Mouse (Mus musculus) liver, adult 2 months (tissue): ENCODE measurements around the gene Slc27a5. TPM values are rescaled to one million over a fixed set of nuclear protein-coding genes. Genes with fewer than 3 reads are reported as not detected.

ENCODE experiments used
- DNase-seq: peaks from one replicate; pipeline ENCODE4 v3.0.0-alpha.2; 2011; ENCODE audit warnings: low read depth, low spot score; ENCODE audit errors: extremely low read depth
- H3K27ac ChIP-seq: fragments of 200-500 bp; replicated peaks from 2 replicates; pipeline ENCODE4 v1.5.1; 2012; ENCODE audit warnings: low read depth, mild to moderate bottlenecking, control low read depth, inconsistent platforms, low read length; ENCODE audit not compliant: insufficient read depth
- H3K27me3 ChIP-seq: fragments of 200-500 bp; 2 replicates; pipeline ENCODE4 v1.6.1; 2012; ENCODE audit warnings: mild to moderate bottlenecking, moderate library complexity, low read length, inconsistent platforms; ENCODE audit not compliant: control insufficient read depth, insufficient read depth
- H3K36me3 ChIP-seq: fragments of 200-500 bp; 2 replicates; pipeline ENCODE4 v1.6.1; 2012; ENCODE audit warnings: low read length, inconsistent platforms; ENCODE audit not compliant: control insufficient read depth, insufficient read depth
- H3K4me1 ChIP-seq: fragments of 200-500 bp; 2 replicates; pipeline ENCODE4 v1.6.1; 2011; ENCODE audit warnings: low read length; ENCODE audit not compliant: control insufficient read depth, insufficient read depth
- H3K4me3 ChIP-seq: fragments of 200-500 bp; 2 replicates; pipeline ENCODE4 v1.5.1; 2011; ENCODE audit warnings: low read depth, mild to moderate bottlenecking, control low read depth, low read length, moderate library complexity; ENCODE audit not compliant: insufficient read depth
- H3K79me2 ChIP-seq: fragments of 200-500 bp; 2 replicates; pipeline ENCODE4 v1.6.1; 2012; ENCODE audit warnings: inconsistent platforms, mild to moderate bottlenecking, low read length, moderate library complexity; ENCODE audit not compliant: control insufficient read depth, insufficient read depth
- H3K9ac ChIP-seq: fragments of 200-500 bp; 2 replicates; pipeline ENCODE4 v1.6.1; 2012; ENCODE audit warnings: low read depth, mild to moderate bottlenecking, control low read depth, inconsistent platforms, low read length
- CTCF ChIP-seq: fragments of 200-500 bp; IDR thresholded peaks from 2 replicates; pipeline ENCODE4 v1.5.1; 2011; ENCODE audit warnings: low read depth, low read length, control low read depth
- POLR2A ChIP-seq: fragments of 200-500 bp; IDR thresholded peaks from 2 replicates; pipeline ENCODE4 v1.6.1; 2011; ENCODE audit warnings: low read length, control low read depth; ENCODE audit not compliant: insufficient read depth; ENCODE audit errors: extremely low read depth
- WGBS: fragments of 180-500 bp; shearing (Covaris S2); methylation state at CpG from one replicate; pipeline ENCODE4 v1.1.7; 2018; 5-methylcytosine and 5-hydroxymethylcytosine counted together
- polyA plus RNA-seq: library from polyadenylated mRNA; depleted of rRNA; stranded (reverse); fragments of >200 nt; gene quantifications from 2 replicates; pipeline ENCODE4 v1.2.3, GENCODE M21; 2012
- total RNA-seq: library from RNA; depleted of rRNA; stranded (reverse); fragments of >200 nt; gene quantifications from 2 replicates; pipeline ENCODE4 v1.2.3, GENCODE M21; 2014

The Slc27a5 gene
- total and polyA plus RNA-seq, 2 experiments: 1,401 to 1,713 TPM

DNA sequence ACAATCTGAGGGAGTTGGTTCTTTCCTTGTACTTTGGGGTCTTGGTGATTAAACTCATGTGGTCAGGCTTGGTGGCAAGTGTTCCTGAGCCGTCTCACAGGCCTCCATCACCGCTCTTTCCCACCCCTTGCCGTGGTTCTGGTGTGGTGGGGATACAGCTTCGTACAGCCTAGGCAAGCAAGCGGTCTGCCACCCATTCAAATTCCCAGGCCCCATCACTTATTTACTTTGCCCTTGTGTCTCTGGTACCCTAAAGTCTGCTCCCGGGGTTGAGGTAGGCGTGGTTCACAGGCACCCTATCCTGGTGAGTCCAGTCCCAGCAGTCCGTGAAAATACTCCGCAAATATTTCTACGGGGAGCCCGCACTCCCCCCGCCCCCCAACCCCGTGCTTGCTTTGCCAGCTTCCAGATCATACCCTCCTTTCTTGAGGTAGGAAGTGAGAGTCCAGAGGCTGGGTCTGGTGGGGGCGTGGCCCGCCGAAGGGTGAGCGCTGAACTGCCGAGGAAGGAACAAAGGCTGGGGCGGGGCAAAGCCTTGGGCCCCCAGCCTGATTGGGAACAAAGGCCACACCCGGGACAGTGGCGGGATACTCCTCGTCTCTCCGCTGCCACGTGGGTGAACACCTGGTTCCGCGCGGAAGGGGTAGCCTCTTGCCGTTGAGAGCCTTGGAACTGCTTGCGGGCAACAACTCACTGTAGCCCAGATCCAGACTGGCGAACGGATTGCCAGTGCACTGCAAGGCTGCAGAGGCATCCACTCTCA is 25.0 kb upstream of the Slc27a5 start:
- TF ChIP-seq CTCF (no peak), POLR2A (no peak)
- peak overlapping the region; percentile 36 for H3K9ac ChIP-seq
- H3K4me3 ChIP-seq: peak overlapping the region; percentile 57
- H3K79me2 ChIP-seq: peaks cover 13% of the 10 kb centered on the region
- H3K36me3 ChIP-seq: peaks cover 16% of the 10 kb centered on the region
- peaks cover 10% of the 10 kb centered on the region for H3K4me1 ChIP-seq
- H3K27me3 ChIP-seq: no peaks in the 10 kb centered on the region
- 13% methylated on average over 31 of the region's 31 CpGs for WGBS
- H3K27ac ChIP-seq: no peak overlapping the region
- DNase-seq: peak; percentile 40

DNA sequence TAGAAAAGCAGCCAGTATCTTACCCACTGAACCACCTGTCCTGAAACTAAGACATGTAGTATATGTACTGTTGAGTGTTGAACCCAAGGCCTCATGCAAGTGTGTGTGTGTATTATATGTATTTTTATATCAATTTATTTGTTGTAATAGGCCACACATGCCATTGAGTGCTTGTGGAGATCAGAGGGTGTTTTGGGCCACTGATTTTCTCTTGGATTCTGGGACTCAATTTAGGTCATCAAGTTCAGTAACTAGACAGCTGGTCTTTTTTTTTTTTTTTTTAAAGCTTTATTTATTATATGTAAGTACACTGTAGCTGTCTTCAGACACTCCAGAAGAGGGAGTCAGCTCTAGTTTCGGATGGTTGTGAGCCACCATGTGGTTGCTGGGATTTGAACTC is 17.2 kb upstream of the Slc27a5 start:
- 89% methylated on average over 1 of the region's 1 CpGs for WGBS
- DNase-seq: no peak

DNA sequence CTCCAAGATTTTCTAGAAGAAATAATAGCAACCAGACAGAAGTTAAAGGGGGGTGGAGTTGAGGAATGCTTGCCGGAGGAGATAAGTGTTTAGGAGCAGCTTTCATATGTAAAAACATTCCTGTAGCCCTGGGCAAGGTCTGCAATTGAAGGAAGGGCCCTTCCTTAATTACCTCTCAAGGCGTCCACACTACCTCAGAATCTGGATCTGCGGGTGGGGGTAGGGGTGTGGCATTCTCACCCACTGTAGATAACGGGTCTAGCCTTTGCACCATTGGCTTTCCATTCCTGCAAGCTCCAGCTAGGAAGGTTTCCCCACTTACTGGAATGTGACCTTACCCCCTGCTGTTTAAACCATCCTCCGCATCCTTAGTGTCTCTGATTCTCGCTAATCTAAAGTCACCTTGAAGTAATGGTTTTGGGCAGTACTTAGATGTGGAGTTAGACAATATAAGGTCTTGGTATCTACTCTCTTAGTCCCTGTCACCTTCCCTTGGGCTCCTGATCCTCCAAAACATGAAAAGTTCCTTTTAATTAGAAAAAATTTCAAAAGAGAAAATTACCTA is 16.4 kb upstream of the Slc27a5 start:
- Histone ChIP-seq H3K36me3 (no peaks in the 10 kb centered on the region), H3K27ac (no peak overlapping the region), H3K27me3 (no peaks in the 10 kb centered on the region), H3K9ac (no peak overlapping the region), H3K4me1 (peaks cover 18% of the 10 kb centered on the region), H3K4me3 (no peak overlapping the region), H3K79me2 (no peaks in the 10 kb centered on the region)
- no peak for DNase-seq
- TF ChIP-seq POLR2A (no peak), CTCF (no peak)
- 81% methylated on average over 6 of the region's 6 CpGs for WGBS

More for the DNA sequence above, 17.2 kb upstream of the Slc27a5 start:
- no peak overlapping the region for H3K4me3 ChIP-seq
- no peaks in the 10 kb centered on the region for H3K79me2 ChIP-seq
- peaks cover 17% of the 10 kb centered on the region for H3K4me1 ChIP-seq
- H3K9ac ChIP-seq: no peak overlapping the region
- no peak overlapping the region for H3K27ac ChIP-seq
- TF ChIP-seq POLR2A (no peak), CTCF (no peak)
- no peaks in the 10 kb centered on the region for H3K27me3 ChIP-seq
- H3K36me3 ChIP-seq: no peaks in the 10 kb centered on the region

DNA sequence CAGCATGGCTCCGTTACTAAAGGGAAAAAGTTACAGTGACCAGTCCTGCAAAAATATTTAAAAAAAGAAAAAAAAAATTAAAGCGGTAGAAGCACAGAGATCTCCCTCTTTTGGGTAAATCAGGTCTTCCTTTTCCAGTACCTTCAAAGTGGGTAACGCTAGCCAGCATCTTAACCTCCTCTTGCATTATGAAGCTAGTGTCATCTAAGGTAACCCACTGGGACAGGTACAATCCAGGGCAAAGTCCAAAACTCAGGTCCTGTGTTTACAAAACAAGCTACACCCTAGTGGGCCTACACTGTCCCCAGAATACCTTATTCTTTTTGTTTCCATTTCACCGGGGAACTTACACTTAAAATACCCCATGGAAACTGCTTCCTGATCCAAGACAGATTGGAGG is 15.7 kb upstream of the Slc27a5 start:
- H3K4me3 ChIP-seq: no peak overlapping the region
- H3K9ac ChIP-seq: no peak overlapping the region
- H3K79me2 ChIP-seq: no peaks in the 10 kb centered on the region
- 41% methylated on average over 4 of the region's 4 CpGs for WGBS
- 0 out of 2 replicates have a peak overlapping the region, but pooled peaks have one; percentile 51 for H3K27ac ChIP-seq
- H3K36me3 ChIP-seq: no peaks in the 10 kb centered on the region
- peaks cover 18% of the 10 kb centered on the region for H3K4me1 ChIP-seq
- DNase-seq: peak; percentile 75
- TF ChIP-seq POLR2A: no peak
- TF ChIP-seq CTCF: no peak
- H3K27me3 ChIP-seq: no peaks in the 10 kb centered on the region

DNA sequence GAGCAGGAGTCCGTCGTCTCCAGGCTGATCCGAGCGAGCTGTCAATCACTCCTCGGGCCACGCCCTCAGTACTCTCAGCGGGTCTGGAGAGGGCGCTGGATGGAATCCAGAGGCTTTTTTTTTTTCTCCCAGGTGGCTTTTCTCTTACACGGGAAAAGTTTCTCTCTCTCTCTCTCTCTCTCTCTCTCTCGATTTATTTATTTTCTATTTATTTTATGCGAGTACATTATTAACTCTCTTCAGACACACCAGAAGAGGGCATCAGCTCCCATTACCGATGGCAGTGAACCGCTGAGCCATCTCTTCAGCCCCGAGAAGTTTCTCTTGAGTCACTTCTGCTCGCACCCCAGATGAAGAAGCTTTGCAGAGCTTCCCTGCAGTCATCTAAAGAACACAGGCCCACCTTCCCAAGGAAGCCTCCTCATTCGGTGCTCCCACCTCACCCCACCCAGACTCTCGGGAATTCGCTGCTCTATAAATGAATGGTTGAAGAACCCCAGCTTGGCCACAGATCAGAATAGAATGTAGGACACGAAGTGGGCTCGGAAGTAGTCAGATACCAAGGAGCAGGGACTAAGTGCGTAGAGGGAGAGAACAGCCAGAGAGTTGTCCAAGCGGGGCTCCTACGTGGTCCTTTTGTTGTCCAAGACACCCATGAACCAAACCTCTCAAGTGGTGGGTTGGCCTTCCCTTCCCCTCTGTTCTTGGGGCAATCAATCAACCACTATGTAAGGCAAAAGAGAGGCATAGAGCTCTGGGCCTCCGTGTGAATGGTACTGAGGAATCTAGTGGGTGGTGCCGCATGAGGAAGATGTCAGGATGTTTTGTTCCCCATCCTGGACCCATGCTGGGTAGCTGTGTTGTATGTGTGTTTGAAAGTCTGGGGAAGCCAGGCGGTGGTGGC is 12.3 kb upstream of the Slc27a5 start, which contains the start of gene Zbtb45:
Gene Zbtb45 (minus strand): TSS at position 30 of the 904 bp plus-strand sequence.
- WGBS: 17% methylated on average over 26 of the region's 26 CpGs
- 0 out of 2 replicates have a peak, but pooled peaks have one; percentile 0 for TF ChIP-seq CTCF
- no peak for TF ChIP-seq POLR2A
- Histone ChIP-seq H3K9ac (peak within 1 kb of the TSS; percentile 83), H3K27ac (peak within 1 kb of the TSS; percentile 66), H3K27me3 (no peaks in the 10 kb centered on the region), H3K4me1 (peaks cover 12% of the 10 kb centered on the region), H3K4me3 (peak within 1 kb of the TSS; percentile 68), H3K79me2 (no peaks in the 10 kb centered on the region), H3K36me3 (no peaks in the 10 kb centered on the region)
- DNase-seq: no peak
